Mouse (Mus musculus) midbrain, postnatal 0 days (tissue): Measurements from ENCODE around the gene Qtrt1. TPM values are rescaled to one million over a fixed set of nuclear protein-coding genes. Genes with fewer than 3 reads are reported as not detected.

Experiments
- ATAC-seq: fragments of 200-750 bp; cut with Nextera tagmentation; 2 replicates; pipeline ENCODE4 v1.8.0; 2017; ENCODE audit warnings: moderate number of reproducible peaks, mild to moderate bottlenecking, moderate TSS enrichment, moderate library complexity; ENCODE audit not compliant: low FRiP score
- DNase-seq: peaks from one replicate; pipeline ENCODE4 v3.0.0-alpha.2; 2015; ENCODE audit warnings: low spot score
- H3K27ac ChIP-seq: fragments of 300-500 bp; sonication (generic); 2 replicates; pipeline ENCODE4 v1.5.1; 2014; ENCODE audit warnings: low read depth, mild to moderate bottlenecking, low read length, mixed read lengths
- H3K27me3 ChIP-seq: fragments of 300-500 bp; sonication (generic); 2 replicates; pipeline ENCODE4 v1.6.1; 2014; ENCODE audit warnings: low read length, control low read depth, mixed read lengths; ENCODE audit not compliant: insufficient read depth
- H3K36me3 ChIP-seq: fragments of 300-500 bp; sonication (generic); 2 replicates; pipeline ENCODE4 v1.6.1; 2014; ENCODE audit warnings: low read length, control low read depth, mixed read lengths; ENCODE audit not compliant: insufficient read depth
- H3K4me1 ChIP-seq: fragments of 300-500 bp; sonication (generic); 2 replicates; pipeline ENCODE4 v1.6.1; 2014; ENCODE audit warnings: mild to moderate bottlenecking, control low read depth, antibody characterized with exemption, low read length, mixed read lengths; ENCODE audit not compliant: insufficient read depth
- H3K4me2 ChIP-seq: fragments of 300-500 bp; sonication (generic); 2 replicates; pipeline ENCODE4 v1.6.1; 2014; ENCODE audit warnings: low read depth, mild to moderate bottlenecking, low read length, mixed read lengths; ENCODE audit not compliant: poor library complexity, severe bottlenecking
- H3K4me3 ChIP-seq: fragments of 300-500 bp; sonication (generic); 2 replicates; pipeline ENCODE4 v1.5.1; 2014; ENCODE audit warnings: low read depth, mild to moderate bottlenecking, low read length, moderate library complexity
- H3K9ac ChIP-seq: fragments of 300-500 bp; sonication (generic); replicated peaks from 2 replicates; pipeline ENCODE4 v1.6.1; 2014; ENCODE audit warnings: mild to moderate bottlenecking, low read length, moderate library complexity, mixed read lengths; ENCODE audit not compliant: poor library complexity, severe bottlenecking
- H3K9me3 ChIP-seq: fragments of 300-500 bp; sonication (generic); 2 replicates; pipeline ENCODE4 v1.6.1; 2016; ENCODE audit warnings: low read length, control low read depth
- CTCF ChIP-seq: IDR thresholded peaks from 2 replicates; pipeline ENCODE4 v1.5.1; 2016; ENCODE audit warnings: antibody characterized with exemption, mild to moderate bottlenecking
- WGBS: fragments of 180-500 bp; shearing (Covaris S2); extraction: QIAGEN DNeasy Blood & Tissue Kit; methylation state at CpG from one replicate; pipeline ENCODE4 v1.1.7; 2014; 5-methylcytosine and 5-hydroxymethylcytosine counted together
- polyA plus RNA-seq: library from polyadenylated mRNA; unstranded; fragments of >200 nt; fragmentation: Nextera tagmentation; extraction: Ambion mirVana; gene quantifications from 2 replicates; pipeline ENCODE4 v1.2.1, GENCODE M21; 2015
- total RNA-seq: library from RNA; depleted of rRNA; stranded (reverse); fragments of >200 nt; gene quantifications from 2 replicates; pipeline ENCODE4 v1.2.3, GENCODE M21; 2014

Qtrt1 gene
- total and polyA plus RNA-seq, 2 experiments from 2014 or later, result 41.0 to 42.0 TPM

DNA sequence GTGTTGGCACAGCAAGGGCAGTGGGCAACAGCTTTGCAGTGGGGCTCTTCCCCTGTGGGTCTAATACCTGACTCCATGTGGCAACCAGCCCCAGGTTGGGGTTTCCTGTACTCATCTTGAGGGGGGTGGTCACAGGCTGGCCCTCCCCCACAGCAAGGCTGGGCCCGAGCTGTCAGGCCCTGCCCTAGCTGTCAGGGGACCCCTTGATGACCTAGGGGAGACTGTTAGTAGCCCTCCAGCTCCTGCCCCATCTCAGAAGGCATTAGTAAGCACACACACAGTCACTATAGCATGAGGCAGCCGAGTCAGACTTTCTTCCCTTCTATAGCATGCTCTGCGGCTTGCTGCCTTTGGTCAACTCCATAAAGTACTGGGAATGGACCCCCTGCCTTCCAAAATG, 15.9 kb upstream of the Qtrt1 start:
- WGBS, result 91% methylated on average over 3 of the region's 3 CpGs
- no peak for ATAC-seq
- Histone ChIP-seq H3K4me3 (no peak overlapping the region), H3K9ac (no peak overlapping the region), H3K27ac (no peak overlapping the region), H3K9me3 (no peaks in the 10 kb centered on the region), H3K27me3 (no peaks in the 10 kb centered on the region), H3K36me3 (peaks cover 93% of the 10 kb centered on the region), H3K4me1 (no peaks in the 10 kb centered on the region), H3K4me2 (no peak overlapping the region)
- no peak for TF ChIP-seq CTCF
- DNase-seq, result no peak

DNA sequence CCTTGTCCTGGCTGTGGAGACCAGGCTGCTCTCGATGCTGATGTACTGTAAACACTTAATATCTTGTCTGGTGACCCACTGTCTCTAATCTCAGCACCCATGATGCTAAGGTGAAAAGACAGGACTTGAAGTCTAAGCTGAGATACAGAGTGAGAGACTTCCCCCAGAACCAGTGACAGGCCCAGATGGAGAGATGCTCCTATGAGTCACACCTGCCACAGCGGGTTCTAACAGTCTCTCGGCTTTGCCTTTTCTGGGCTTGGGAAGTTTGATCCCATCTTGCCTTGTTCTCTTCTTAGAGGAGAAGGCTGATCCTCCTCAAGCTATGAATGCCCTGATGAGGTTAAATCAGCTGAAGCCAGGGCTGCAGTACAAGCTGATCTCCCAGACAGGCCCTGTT, 14.5 kb upstream of the Qtrt1 start:
- no peaks in the 10 kb centered on the region for H3K9me3 ChIP-seq
- ATAC-seq (no peak), DNase-seq (no peak)
- TF ChIP-seq CTCF, result no peak
- no peaks in the 10 kb centered on the region for H3K27me3 ChIP-seq
- 89% methylated on average over 3 of the region's 3 CpGs for WGBS
- H3K4me3 ChIP-seq, result no peak overlapping the region
- no peak overlapping the region for H3K27ac ChIP-seq
- H3K36me3 ChIP-seq, result peaks cover 94% of the 10 kb centered on the region
- H3K4me2 ChIP-seq, result no peak overlapping the region
- no peak overlapping the region for H3K9ac ChIP-seq
- no peaks in the 10 kb centered on the region for H3K4me1 ChIP-seq

DNA sequence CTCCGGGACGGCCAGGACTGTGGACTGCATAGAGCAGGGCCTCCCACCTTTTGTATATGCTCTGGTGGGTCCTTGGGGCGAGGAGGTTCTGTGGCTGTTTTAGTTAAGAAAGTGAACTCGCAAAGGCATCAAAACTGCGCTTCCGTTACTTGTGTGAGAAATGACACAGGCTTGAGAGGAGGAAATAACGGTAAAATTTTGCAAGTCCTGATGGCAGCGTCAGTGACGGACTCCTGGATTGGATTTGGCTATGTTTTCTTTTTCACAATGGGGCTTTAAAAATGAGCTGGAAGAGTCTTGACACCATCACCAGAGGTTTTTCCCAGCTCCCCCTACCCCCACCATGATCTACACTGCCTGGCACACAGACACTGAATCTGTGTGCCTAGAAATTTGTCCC, 10.6 kb upstream of the Qtrt1 start:
- H3K4me3 ChIP-seq, result no peak overlapping the region
- 92% methylated on average over 9 of the region's 9 CpGs for WGBS
- no peaks in the 10 kb centered on the region for H3K9me3 ChIP-seq
- H3K4me2 ChIP-seq, result no peak overlapping the region
- H3K4me1 ChIP-seq, result no peaks in the 10 kb centered on the region
- no peak overlapping the region for H3K9ac ChIP-seq
- TF ChIP-seq CTCF, result no peak
- H3K27me3 ChIP-seq, result no peaks in the 10 kb centered on the region
- DNase-seq (no peak), ATAC-seq (no peak)
- H3K36me3 ChIP-seq, result peaks cover 91% of the 10 kb centered on the region
- H3K27ac ChIP-seq, result no peak overlapping the region

DNA sequence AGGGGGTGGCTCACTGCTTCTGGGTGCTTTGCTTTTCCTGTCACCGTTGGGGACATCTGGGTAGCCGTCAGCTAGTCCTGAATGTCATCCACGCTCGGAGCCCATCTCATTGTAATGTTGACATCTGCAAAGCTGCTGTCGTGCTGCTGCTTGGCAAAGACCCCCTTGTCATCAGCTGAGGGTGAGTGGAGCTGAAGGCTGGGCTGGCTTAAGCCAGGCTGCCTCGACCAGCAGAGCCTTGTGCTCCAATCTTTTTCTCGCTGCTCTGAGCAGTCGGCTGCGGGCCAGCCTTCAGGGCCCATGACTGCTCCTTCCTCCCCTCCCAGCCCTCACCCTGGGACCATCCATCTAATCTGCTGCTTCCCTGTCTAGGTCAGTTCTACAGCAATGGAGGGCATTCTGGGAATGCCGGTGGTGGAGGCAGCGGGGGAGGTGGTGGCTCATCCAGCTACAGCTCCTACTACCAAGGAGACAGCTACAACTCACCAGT, 8.8 kb upstream of the Qtrt1 start:
- no peak overlapping the region for H3K4me3 ChIP-seq
- H3K4me1 ChIP-seq, result no peaks in the 10 kb centered on the region
- peaks cover 82% of the 10 kb centered on the region for H3K36me3 ChIP-seq
- H3K27ac ChIP-seq, result no peak overlapping the region
- no peaks in the 10 kb centered on the region for H3K9me3 ChIP-seq
- no peak for DNase-seq
- no peaks in the 10 kb centered on the region for H3K27me3 ChIP-seq
- 86% methylated on average over 11 of the region's 11 CpGs for WGBS
- ATAC-seq, result no peak
- TF ChIP-seq CTCF, result no peak
- no peak overlapping the region for H3K4me2 ChIP-seq
- no peak overlapping the region for H3K9ac ChIP-seq

DNA sequence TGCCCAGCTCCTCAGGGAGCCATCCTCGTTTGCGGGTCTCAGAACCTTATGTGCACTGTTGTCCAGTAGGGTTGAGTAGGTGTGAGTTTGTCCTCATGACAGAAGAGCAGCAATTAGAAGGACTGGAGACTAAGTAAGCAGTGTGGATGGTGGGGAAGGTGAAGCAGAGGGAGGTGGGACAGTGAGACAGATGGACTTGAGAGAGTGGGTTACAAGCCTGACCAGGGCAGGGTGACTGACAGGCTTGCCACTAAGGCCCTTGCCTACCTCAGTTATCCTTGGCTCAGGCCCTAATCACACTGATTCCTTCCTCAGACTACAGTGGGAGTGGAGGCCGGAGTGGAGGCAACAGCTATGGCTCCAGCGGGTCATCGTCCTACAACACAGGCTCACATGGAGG, 7.9 kb upstream of the Qtrt1 start:
- Histone ChIP-seq H3K9ac (no peak overlapping the region), H3K27ac (no peak overlapping the region), H3K9me3 (no peaks in the 10 kb centered on the region), H3K36me3 (peaks cover 73% of the 10 kb centered on the region), H3K27me3 (no peaks in the 10 kb centered on the region), H3K4me3 (no peak overlapping the region), H3K4me1 (no peaks in the 10 kb centered on the region), H3K4me2 (no peak overlapping the region)
- no peak for TF ChIP-seq CTCF
- no peak for DNase-seq
- no peak for ATAC-seq
- 93% methylated on average over 5 of the region's 5 CpGs for WGBS

DNA sequence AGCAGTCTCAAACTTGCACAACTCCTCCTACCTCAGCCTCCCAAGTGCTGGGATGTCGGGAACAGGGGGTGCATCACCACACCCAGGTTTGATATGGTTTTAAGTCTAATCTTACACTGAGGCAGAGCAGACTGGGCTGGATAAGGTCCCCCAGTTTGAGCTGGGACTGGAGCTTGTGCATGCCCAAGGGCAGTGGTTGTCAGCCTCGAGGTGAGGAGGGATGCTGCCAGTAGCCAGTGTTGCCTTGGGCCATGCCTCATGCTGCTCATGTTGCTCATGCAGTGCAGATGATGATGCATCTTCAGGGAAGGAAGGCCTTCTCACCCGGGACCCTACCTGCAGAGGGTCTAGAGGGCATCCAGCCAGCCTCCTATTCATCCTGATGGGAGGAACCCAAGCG, 6.1 kb upstream of the Qtrt1 start:
- no peak for ATAC-seq
- 82% methylated on average over 4 of the region's 4 CpGs for WGBS
- no peak for TF ChIP-seq CTCF
- Histone ChIP-seq H3K4me2 (no peak overlapping the region), H3K4me3 (no peak overlapping the region), H3K27me3 (no peaks in the 10 kb centered on the region), H3K27ac (no peak overlapping the region), H3K36me3 (peaks cover 55% of the 10 kb centered on the region), H3K4me1 (no peaks in the 10 kb centered on the region), H3K9me3 (no peaks in the 10 kb centered on the region), H3K9ac (no peak overlapping the region)
- no peak for DNase-seq
